Mouse (Mus musculus) C2C12 (cell line): ENCODE data around the gene Atg13.

ENCODE experiments used
- CTCF ChIP-seq: IDR thresholded peaks from one replicate; pipeline ENCODE4 v1.5.1; 2011; ENCODE audit not compliant: control insufficient read depth, insufficient read depth, insufficient read length
- FOSL1 ChIP-seq: IDR thresholded peaks from one replicate; pipeline ENCODE4 v1.8.0; 2011; ENCODE audit warnings: mild to moderate bottlenecking, low read length; ENCODE audit not compliant: poor library complexity, insufficient read depth, severe bottlenecking
- MAX ChIP-seq: IDR thresholded peaks from one replicate; pipeline ENCODE4 v1.6.1; 2011; ENCODE audit warnings: mild to moderate bottlenecking, control low read depth
- MYOD1 ChIP-seq: IDR thresholded peaks from one replicate; pipeline ENCODE4 v1.6.1; 2011; ENCODE audit warnings: low read depth; ENCODE audit not compliant: control insufficient read depth, insufficient read length
- MYOG ChIP-seq: IDR thresholded peaks from one replicate; pipeline ENCODE4 v1.6.1; 2011; ENCODE audit not compliant: control insufficient read depth, insufficient read length; ENCODE audit errors: extremely low read depth
- USF1 ChIP-seq: IDR thresholded peaks from one replicate; pipeline ENCODE4 v1.6.1; 2011; ENCODE audit warnings: low read depth, mild to moderate bottlenecking, control low read depth, moderate library complexity

- TF ChIP-seq CTCF: no peak
- no peak for TF ChIP-seq MYOD1
- no peak for TF ChIP-seq FOSL1
- TF ChIP-seq USF1: no peak
- TF ChIP-seq MAX: no peak
- no peak for TF ChIP-seq MYOG
These were observed 2.0 kb downstream of the Atg13 start for GRCm38 (mm10) chr2:91708361-91708760.
